Mouse (Mus musculus) C2C12 (cell line): Measurements from ENCODE around the gene Duox1.

Experiments used
- CEBPB ChIP-seq: IDR thresholded peaks from one replicate; pipeline ENCODE4 v1.6.1; 2011; ENCODE audit warnings: low read depth, mild to moderate bottlenecking, control low read depth, moderate library complexity
- CTCF ChIP-seq: IDR thresholded peaks from one replicate; pipeline ENCODE4 v1.5.1; 2011; ENCODE audit not compliant: control insufficient read depth, insufficient read depth, insufficient read length
- USF1 ChIP-seq: IDR thresholded peaks from one replicate; pipeline ENCODE4 v1.6.1; 2011; ENCODE audit warnings: low read depth, mild to moderate bottlenecking, control low read depth, moderate library complexity

DNA sequence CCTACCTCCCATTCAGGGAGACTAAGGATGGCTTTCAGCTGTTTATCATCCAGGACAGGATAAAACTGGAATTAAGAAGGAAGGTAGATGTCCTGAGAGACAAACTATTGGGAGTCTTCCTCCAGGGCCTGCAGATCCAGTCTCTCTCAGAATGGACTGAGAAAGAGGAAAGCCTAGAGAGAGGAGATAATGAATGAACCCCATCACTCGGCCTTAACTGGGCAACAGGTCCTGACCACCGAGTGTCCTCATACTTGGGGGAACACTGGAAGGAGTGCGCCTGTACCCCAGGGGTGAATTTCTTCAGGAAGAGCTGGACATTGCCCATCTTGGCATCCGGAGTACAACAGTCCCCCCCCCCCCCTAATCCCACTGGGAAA, 52.2 kb downstream of the Duox1 start:
- TF ChIP-seq CTCF: no peak
- no peak for TF ChIP-seq CEBPB
- TF ChIP-seq USF1: no peak
